Comparison of ENCODE assay signal across 24 mouse cellular contexts in genomic region chr7:101490952-101491351, GRCm38 (mm10).
DNase-seq lines count a peak whose midpoint lies in the region; ATAC-seq lines count a peak whose summit lies in the region.
"Had no signal": no experiment of that assay in that cellular context is flagged by ENCODE, and none has a peak within 500 bp of the region (broad histone marks: within the 10 kb centered on the region; RNA-seq: fewer than 3 reads in every experiment).

No protein-coding gene starts in this region.

- no peaks in the 10 kb centered on the region for H3K36me3 ChIP-seq in heart, embryonic 16.5 days (ENCODE audit: control insufficient read depth, insufficient read depth)
- no peaks in the 10 kb centered on the region for H3K36me3 ChIP-seq in lung, embryonic 16.5 days (ENCODE audit: control insufficient read depth, insufficient read depth, low read length)
- H3K36me3 ChIP-seq: embryonic facial prominence, embryonic 15.5 days; forebrain, embryonic 10.5 days; heart, embryonic 13.5 days; hindbrain, embryonic 12.5 days had no signal

- peaks cover 2% of the 10 kb centered on the region; the same call in 1 of the 2 replicates for H3K27me3 ChIP-seq in heart, embryonic 16.5 days (ENCODE audit: control insufficient read depth, insufficient read depth, low read length)
- H3K27me3 ChIP-seq in lung, embryonic 16.5 days (ENCODE audit: control insufficient read depth, insufficient read depth, low read depth, low read length): no peaks in the 10 kb centered on the region
- H3K27me3 ChIP-seq: embryonic facial prominence, embryonic 15.5 days; hindbrain, embryonic 12.5 days had no signal

- ATAC-seq in heart, embryonic 16.5 days (replicated peaks; ENCODE audit: extremely low read depth, insufficient read depth, low FRiP score): 0 out of 2 replicates have a peak, but pooled peaks have one; percentile 14
- ATAC-seq in lung, embryonic 16.5 days (ENCODE audit: low read depth): peak; percentile 43; the same call in 1 of the 2 replicates
- ATAC-seq: forebrain, embryonic 14.5 days; hindbrain, embryonic 16.5 days; inflammation-experienced regulatory T-cells, adult 6 months had no signal

- intact Hi-C loops in heart, postnatal 10 days (cut with DNase I): no loop called here

- no peak overlapping the region for H3K4me3 ChIP-seq in heart, embryonic 16.5 days (ENCODE audit: low read length)
- no peak overlapping the region for H3K4me3 ChIP-seq in lung, embryonic 16.5 days (ENCODE audit: low read length)
- H3K4me3 ChIP-seq: embryonic facial prominence, embryonic 15.5 days; erythroblast, embryonic 14.5 days; forebrain, embryonic 10.5 days; gastrocnemius, adult 2 months; heart, embryonic 13.5 days; hindbrain, embryonic 12.5 days had no signal

- no peak overlapping the region for H3K27ac ChIP-seq in heart, embryonic 16.5 days (ENCODE audit: low read length)
- no peak overlapping the region for H3K27ac ChIP-seq in lung, embryonic 16.5 days (ENCODE audit: low read length)
- H3K27ac ChIP-seq: embryonic facial prominence, embryonic 15.5 days; forebrain, embryonic 10.5 days; gastrocnemius, adult 2 months; heart, embryonic 13.5 days; hindbrain, embryonic 12.5 days had no signal

- no peaks in the 10 kb centered on the region; the same call in 1 of the 2 replicates for H3K9me3 ChIP-seq in heart, embryonic 16.5 days (replicated peaks; ENCODE audit: control insufficient read depth, low read length)
- H3K9me3 ChIP-seq in lung, embryonic 16.5 days (ENCODE audit: control insufficient read depth, low read length): no peaks in the 10 kb centered on the region
- H3K9me3 ChIP-seq: embryonic facial prominence, embryonic 15.5 days; forebrain, embryonic 10.5 days; heart, embryonic 13.5 days; hindbrain, embryonic 12.5 days had no signal

- DNase-seq in heart, postnatal 10 days: no peak
- DNase-seq in kidney, adult 8-10 months: peak; percentile 18 to 54
- no peak for DNase-seq in kidney, postnatal 10 days
- DNase-seq in lung, postnatal 4 days: no peak
- DNase-seq in T-cell, adult 2 months (ENCODE audit: low spot score): no peak
- DNase-seq: adrenal gland, adult 8-10 months; adrenal gland, postnatal 36 days; cerebellum, adult 11 months; cerebellum, adult 8-10 months; cerebellum, postnatal 14 days; embryo, embryonic 11 days; gastrocnemius, adult 2 months; gastrocnemius, postnatal 25 days; heart, postnatal 4 days had no signal

- H3K4me2 ChIP-seq in heart, embryonic 16.5 days (ENCODE audit: low read depth, low read length): no peak overlapping the region
- no peak overlapping the region for H3K4me2 ChIP-seq in lung, embryonic 16.5 days (ENCODE audit: low read depth, low read length)
- H3K4me2 ChIP-seq: embryonic facial prominence, embryonic 15.5 days; heart, embryonic 13.5 days; hindbrain, embryonic 12.5 days had no signal

- no peak overlapping the region for H3K9ac ChIP-seq in heart, embryonic 16.5 days (ENCODE audit: low read length)
- H3K9ac ChIP-seq in lung, embryonic 16.5 days (ENCODE audit: low read length): no peak overlapping the region
- H3K9ac ChIP-seq: embryonic facial prominence, embryonic 15.5 days; heart, embryonic 13.5 days; hindbrain, embryonic 12.5 days had no signal

- H3K4me1 ChIP-seq in heart, embryonic 16.5 days (ENCODE audit: control insufficient read depth, insufficient read depth, low read length): no peaks in the 10 kb centered on the region
- H3K4me1 ChIP-seq in lung, embryonic 16.5 days (replicated peaks; ENCODE audit: control insufficient read depth, insufficient read depth, low read length): no peaks in the 10 kb centered on the region
- H3K4me1 ChIP-seq: embryonic facial prominence, embryonic 15.5 days; forebrain, embryonic 10.5 days; heart, embryonic 13.5 days; hindbrain, embryonic 12.5 days had no signal

- WGBS in heart, embryonic 16.5 days: 49% methylated on average over 4 of the region's 4 CpGs
- WGBS in lung, embryonic 16.5 days: 39% methylated on average over 4 of the region's 4 CpGs

Comparison
In these comparisons a context has a peak if more than half of its experiments do, and no peak if none do; other contexts are left out.
1. DNase-seq: peak in kidney, adult 8-10 months (2 of 2); none in heart, postnatal 10 days (0 of 2), kidney, postnatal 10 days (single experiment), lung, postnatal 4 days (0 of 2) and T-cell, adult 2 months (single experiment).